8 mouse cellular contexts compared by ENCODE assay signal in the genomic region with DNA sequence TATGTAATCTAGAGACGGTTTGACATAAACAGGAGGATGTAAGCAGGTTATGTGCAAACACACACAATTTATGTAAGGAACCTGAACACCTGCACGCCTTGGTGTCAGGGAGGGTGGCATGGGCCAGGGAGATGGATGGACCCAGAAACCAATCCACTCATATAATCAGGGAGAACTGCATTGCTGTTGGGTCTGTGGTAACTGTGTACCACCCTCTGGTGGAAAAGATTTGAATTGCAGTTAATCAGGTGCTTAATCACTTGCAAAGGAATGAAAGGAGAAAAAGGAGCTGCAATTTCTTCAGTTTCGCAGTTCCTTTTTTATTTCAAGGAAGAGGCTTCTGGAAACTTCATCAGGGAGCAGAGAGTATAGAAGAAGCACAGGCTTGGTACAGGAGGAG. TPM values are rescaled to one million over a fixed set of nuclear protein-coding genes. Genes with fewer than 3 reads are reported as not detected.
DNase-seq lines count a peak whose midpoint lies in the region; ATAC-seq lines count a peak whose summit lies in the region.

No protein-coding gene starts in this region.

- no peak for ATAC-seq in cerebellum, adult (ENCODE audit: insufficient number of reproducible peaks, low FRiP score, low TSS enrichment)

- DNase-seq in cerebellum, postnatal 10 days: peak; percentile 59 to 82
- DNase-seq in left cerebral cortex, adult 11 months (ENCODE audit: low spot score): peak; percentile 33
- no peak for DNase-seq in left cerebral cortex, postnatal 36 days (ENCODE audit: low spot score in 2 of 2)
- peak; percentile 30 for DNase-seq in Muller cell, postnatal 12 days (ENCODE audit: inconsistent ontology term)
- DNase-seq in hindlimb bud, embryonic 11.5 days (ENCODE audit: extremely low spot score, low read depth, low spot score): peak; percentile 37
- DNase-seq in gastrocnemius, postnatal 10 days: no peak
- DNase-seq in natural killer cell, adult 2 months (ENCODE audit: low spot score in 2 of 2): no peak

- intact Hi-C loops in left cerebral cortex, postnatal 36 days (cut with DNase I): no loop called here

RNA-seq across cellular contexts. Expression of a gene that starts 46.9 kb away (rescaled TPM):
- not detected for total RNA-seq in left cerebral cortex, postnatal 36 days (2021)
- total RNA-seq in gastrocnemius, postnatal 10 days (2021): not detected

Comparison
In these comparisons a context has a peak if more than half of its experiments do, and no peak if none do; other contexts are left out.
1. DNase-seq: peak in cerebellum, postnatal 10 days (2 of 2), left cerebral cortex, adult 11 months (single experiment), Muller cell, postnatal 12 days (single experiment) and hindlimb bud, embryonic 11.5 days (single experiment); none in left cerebral cortex, postnatal 36 days (0 of 2), gastrocnemius, postnatal 10 days (single experiment) and natural killer cell, adult 2 months (0 of 2).